Mouse (Mus musculus) embryonic facial prominence, embryonic 15.5 days (tissue): Measurements from ENCODE around the gene Rtl6. TPM values are rescaled to one million over a fixed set of nuclear protein-coding genes. Genes with fewer than 3 reads are reported as not detected.

Experiments used
- ATAC-seq: fragments of 200-750 bp; cut with Nextera tagmentation; 2 replicates; pipeline ENCODE4 v1.8.0; 2017; ENCODE audit warnings: low read depth, moderate TSS enrichment; ENCODE audit not compliant: insufficient number of reproducible peaks, low FRiP score, low TSS enrichment
- H3K27ac ChIP-seq: fragments of 300-500 bp; sonication (generic); replicated peaks from 2 replicates; pipeline ENCODE4 v1.5.1; 2015; ENCODE audit warnings: mild to moderate bottlenecking, inconsistent platforms
- H3K27me3 ChIP-seq: fragments of 300-500 bp; sonication (generic); 2 replicates; pipeline ENCODE4 v1.6.1; 2015; ENCODE audit warnings: inconsistent platforms
- H3K36me3 ChIP-seq: fragments of 300-500 bp; sonication (generic); 2 replicates; pipeline ENCODE4 v1.6.1; 2015; ENCODE audit warnings: mild to moderate bottlenecking, inconsistent platforms
- H3K4me1 ChIP-seq: fragments of 300-500 bp; sonication (generic); 2 replicates; pipeline ENCODE4 v1.6.1; 2015; ENCODE audit warnings: inconsistent platforms
- H3K4me2 ChIP-seq: fragments of 300-500 bp; sonication (generic); replicated peaks from 2 replicates; pipeline ENCODE4 v1.6.1; 2015; ENCODE audit warnings: mild to moderate bottlenecking, inconsistent platforms
- H3K4me3 ChIP-seq: fragments of 300-500 bp; sonication (generic); replicated peaks from 2 replicates; pipeline ENCODE4 v1.5.1; 2015; ENCODE audit warnings: mild to moderate bottlenecking, inconsistent platforms
- H3K9ac ChIP-seq: fragments of 300-500 bp; sonication (generic); 2 replicates; pipeline ENCODE4 v1.6.1; 2015; ENCODE audit warnings: inconsistent platforms
- H3K9me3 ChIP-seq: fragments of 300-500 bp; sonication (generic); replicated peaks from 2 replicates; pipeline ENCODE4 v1.6.1; 2016; ENCODE audit warnings: inconsistent platforms
- WGBS: fragments of 180-500 bp; shearing (Covaris S2); methylation state at CpG from one replicate; pipeline ENCODE4 v1.1.7; 2015; 5-methylcytosine and 5-hydroxymethylcytosine counted together
- polyA plus RNA-seq: library from polyadenylated mRNA; unstranded; fragments of >200 nt; fragmentation: Nextera tagmentation; extraction: Ambion mirVana; gene quantifications from 2 replicates; pipeline ENCODE4 v1.2.1, GENCODE M21; 2015

Gene Rtl6
- polyA plus RNA-seq, 1 experiment from 2014 or later = 21.5 TPM

DNA sequence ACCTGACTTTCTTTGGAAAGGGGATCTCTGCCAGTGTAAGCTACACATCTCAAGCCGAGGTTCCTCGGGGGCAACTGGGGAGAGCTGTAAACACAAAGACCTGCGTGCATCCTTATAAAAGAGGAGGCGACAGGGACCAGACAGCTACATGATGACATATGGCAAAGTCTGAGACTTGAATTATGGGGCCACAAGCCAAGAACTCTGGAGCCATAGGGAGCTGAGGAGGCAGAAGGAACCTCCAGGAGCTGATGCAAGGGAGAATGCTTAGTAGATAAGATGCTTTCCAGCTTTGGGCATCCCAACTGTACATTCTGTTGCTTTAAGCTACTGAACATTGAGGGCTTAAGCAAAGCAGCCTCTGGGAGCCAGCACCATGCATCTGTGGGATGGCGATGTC lies 48.5 kb downstream of the Rtl6 start:
- H3K4me1 ChIP-seq = peaks cover 19% of the 10 kb centered on the region
- H3K27ac ChIP-seq = no peak overlapping the region
- H3K9me3 ChIP-seq = no peaks in the 10 kb centered on the region
- no peak for ATAC-seq
- H3K9ac ChIP-seq = no peak overlapping the region
- 49% methylated on average over 5 of the region's 5 CpGs for WGBS
- H3K36me3 ChIP-seq = no peaks in the 10 kb centered on the region
- H3K4me3 ChIP-seq = no peak overlapping the region
- no peak overlapping the region for H3K4me2 ChIP-seq
- 0 out of 2 replicates have a peak, but pooled peaks cover 4% of the 10 kb centered on the region for H3K27me3 ChIP-seq

DNA sequence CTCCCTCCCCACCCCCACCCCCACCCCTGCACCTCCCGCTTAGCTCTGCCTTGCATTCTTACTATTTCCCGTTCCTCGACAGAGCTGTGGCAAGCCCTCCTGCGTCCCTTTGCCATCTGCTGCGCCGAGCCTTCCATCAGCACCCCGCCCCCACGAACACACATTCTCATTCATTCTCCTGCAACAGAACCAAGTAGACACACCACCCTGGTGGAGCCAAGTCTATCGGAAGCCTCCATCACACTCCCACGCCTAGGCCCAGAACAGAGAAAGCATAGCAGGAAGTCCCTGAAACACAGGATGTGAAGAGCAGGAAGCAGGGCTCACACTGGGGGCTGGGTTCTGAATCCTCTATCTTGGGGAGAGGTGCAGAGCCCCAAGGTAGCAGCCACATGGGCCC lies 51.6 kb downstream of the Rtl6 start:
- Histone ChIP-seq H3K4me2 (no peak overlapping the region), H3K36me3 (no peaks in the 10 kb centered on the region), H3K27ac (no peak overlapping the region), H3K4me3 (no peak overlapping the region), H3K27me3 (0 out of 2 replicates have a peak, but pooled peaks cover 4% of the 10 kb centered on the region), H3K9ac (no peak overlapping the region), H3K4me1 (peaks cover 9% of the 10 kb centered on the region), H3K9me3 (no peaks in the 10 kb centered on the region)
- 70% methylated on average over 10 of the region's 10 CpGs for WGBS
- ATAC-seq = no peak

- Histone ChIP-seq H3K4me2 (no peak overlapping the region), H3K4me1 (peaks cover 15% of the 10 kb centered on the region), H3K9ac (no peak overlapping the region), H3K27me3 (0 out of 2 replicates have a peak, but pooled peaks cover 4% of the 10 kb centered on the region), H3K27ac (no peak overlapping the region), H3K4me3 (no peak overlapping the region), H3K36me3 (no peaks in the 10 kb centered on the region), H3K9me3 (no peaks in the 10 kb centered on the region)
- WGBS = 38% methylated on average over 7 of the region's 7 CpGs
- ATAC-seq = no peak
Measured at GRCm38 (mm10) chr15:84504895-84505294, 52.7 kb downstream of the Rtl6 start.

Other genes starting within 250 kb of the Rtl6 start
- gene Parvg, start 233.8 kb downstream of the Rtl6 start, polyA plus RNA-seq = 3.7 and 3.9 TPM in 2 replicates
- 6.0 and 6.6 TPM in 2 replicates for gene Shisal1, start 110.7 kb downstream of the Rtl6 start, polyA plus RNA-seq
- 31.4 and 34.6 TPM in 2 replicates for gene Prr5, start 111.8 kb upstream of the Rtl6 start, polyA plus RNA-seq
- gene Arhgap8, start 162.2 kb upstream of the Rtl6 start, polyA plus RNA-seq = 4.8 and 6.3 TPM in 2 replicates